Mouse (Mus musculus) limb, embryonic 14.5 days (tissue): Measurements from ENCODE around the gene Sdf4. TPM values are rescaled to one million over a fixed set of nuclear protein-coding genes. Genes with fewer than 3 reads are reported as not detected.

Experiments used
- ATAC-seq: fragments of 200-750 bp; cut with Nextera tagmentation; 2 replicates; pipeline ENCODE4 v1.8.0; 2017; ENCODE audit warnings: low read depth, moderate number of reproducible peaks, moderate TSS enrichment; ENCODE audit not compliant: low FRiP score
- DNase-seq: peaks from one replicate; pipeline ENCODE4 v3.0.0-alpha.2; 2015; ENCODE audit warnings: low spot score
- H3K27ac ChIP-seq: fragments of 300-500 bp; sonication (generic); replicated peaks from 2 replicates; pipeline ENCODE4 v1.5.1; 2014; ENCODE audit warnings: low read depth, mild to moderate bottlenecking, low read length, moderate library complexity, mixed read lengths
- H3K27me3 ChIP-seq: fragments of 300-500 bp; sonication (generic); 2 replicates; pipeline ENCODE4 v1.6.1; 2014; ENCODE audit warnings: low read length, mixed read lengths; ENCODE audit not compliant: control insufficient read depth, insufficient read depth
- H3K36me3 ChIP-seq: fragments of 300-500 bp; sonication (generic); 2 replicates; pipeline ENCODE4 v1.6.1; 2014; ENCODE audit warnings: mild to moderate bottlenecking, low read length, moderate library complexity, mixed read lengths; ENCODE audit not compliant: control insufficient read depth, insufficient read depth
- H3K4me1 ChIP-seq: fragments of 300-500 bp; sonication (generic); 2 replicates; pipeline ENCODE4 v1.6.1; 2014; ENCODE audit warnings: antibody characterized with exemption, low read length, mixed read lengths; ENCODE audit not compliant: control insufficient read depth, insufficient read depth
- H3K4me2 ChIP-seq: fragments of 300-500 bp; sonication (generic); replicated peaks from 2 replicates; pipeline ENCODE4 v1.6.1; 2014; ENCODE audit warnings: low read depth, mild to moderate bottlenecking, low read length, moderate library complexity; ENCODE audit not compliant: severe bottlenecking
- H3K4me3 ChIP-seq: fragments of 300-500 bp; sonication (generic); replicated peaks from 2 replicates; pipeline ENCODE4 v1.5.1; 2014; ENCODE audit warnings: low read length
- H3K9ac ChIP-seq: fragments of 300-500 bp; sonication (generic); 2 replicates; pipeline ENCODE4 v1.6.1; 2014; ENCODE audit warnings: mild to moderate bottlenecking, low read depth, low read length, moderate library complexity; ENCODE audit not compliant: severe bottlenecking
- H3K9me3 ChIP-seq: fragments of 300-500 bp; sonication (generic); 2 replicates; pipeline ENCODE4 v1.6.1; 2016; ENCODE audit warnings: low read length; ENCODE audit not compliant: control insufficient read depth
- POLR2A ChIP-seq: fragments of 200-500 bp; IDR thresholded peaks from 2 replicates; pipeline ENCODE4 v1.8.0; 2012; ENCODE audit warnings: inconsistent platforms, mild to moderate bottlenecking, moderate library complexity, borderline replicate concordance; ENCODE audit not compliant: insufficient read depth, insufficient read length; ENCODE audit errors: extremely low read depth
- WGBS: fragments of 180-500 bp; shearing (Covaris S2); extraction: QIAGEN DNeasy Blood & Tissue Kit; methylation state at CpG from one replicate; pipeline ENCODE4 v1.1.7; 2014; 5-methylcytosine and 5-hydroxymethylcytosine counted together
- polyA plus RNA-seq, 2 experiments: library from polyadenylated mRNA; depleted of rRNA in 1 of 2; stranded (reverse) in 1 of 2; unstranded in 1 of 2; fragments of >200 nt; fragmentation: Nextera tagmentation in 1 of 2; extraction: Ambion mirVana in 1 of 2; gene quantifications; 2 replicates each; pipeline versions ENCODE4 v1.2.1 to v1.2.3; 2012 to 2014

Gene Sdf4
- polyA plus RNA-seq, 2 experiments, result 74.5 to 171 TPM

- Histone ChIP-seq H3K4me3 (peak overlapping the region; percentile 51), H3K36me3 (peaks cover 9% of the 10 kb centered on the region), H3K4me2 (peak overlapping the region; percentile 80), H3K27ac (peak overlapping the region; percentile 89), H3K27me3 (peaks cover 24% of the 10 kb centered on the region), H3K4me1 (peaks cover 18% of the 10 kb centered on the region), H3K9ac (peak overlapping the region; percentile 62), H3K9me3 (no peaks in the 10 kb centered on the region)
- under 1% methylated on average over 24 of the region's 24 CpGs for WGBS
- DNase-seq (peak; percentile 90), ATAC-seq (peak; percentile 93)
- 0 out of 2 replicates have a peak, but pooled peaks have one; percentile 52 for TF ChIP-seq POLR2A
These were observed 39.1 kb downstream of the Sdf4 start for GRCm38 (mm10) chr4:156031593-156032391.

DNA sequence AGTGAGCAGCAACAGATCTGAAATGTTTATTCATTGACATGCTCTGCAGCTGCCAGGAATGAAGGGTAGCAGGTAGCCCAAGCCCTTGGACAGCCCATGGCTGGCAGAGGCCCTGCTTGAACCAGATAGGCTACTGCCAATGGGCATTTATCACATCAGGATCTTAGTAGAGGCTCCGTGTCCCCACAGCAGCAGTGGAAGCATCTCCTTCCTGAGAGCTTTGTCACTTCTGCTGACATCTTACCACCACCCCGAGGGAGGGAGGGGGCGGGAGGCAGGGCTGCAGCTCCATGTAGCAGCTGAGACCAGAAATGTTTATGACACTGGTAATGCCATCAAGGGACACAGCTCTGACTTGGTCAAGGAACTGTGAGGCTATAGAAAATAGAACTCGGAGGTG lies 40.2 kb downstream of the Sdf4 start:
- DNase-seq (no peak), ATAC-seq (no peak)
- Histone ChIP-seq H3K9me3 (no peaks in the 10 kb centered on the region), H3K4me1 (peaks cover 18% of the 10 kb centered on the region), H3K36me3 (peaks cover 5% of the 10 kb centered on the region; the same call in 1 of the 2 replicates), H3K9ac (no peak overlapping the region), H3K4me2 (peak overlapping the region; percentile 80), H3K27ac (peak overlapping the region; percentile 89; the same call in 1 of the 2 replicates), H3K4me3 (no peak overlapping the region), H3K27me3 (peaks cover 24% of the 10 kb centered on the region)
- WGBS, result 77% methylated on average over 4 of the region's 4 CpGs
- no peak for TF ChIP-seq POLR2A

- H3K9me3 ChIP-seq, result no peaks in the 10 kb centered on the region
These were observed 40.9 kb downstream of the Sdf4 start for GRCm38 (mm10) chr4:156033476-156034119.

DNA sequence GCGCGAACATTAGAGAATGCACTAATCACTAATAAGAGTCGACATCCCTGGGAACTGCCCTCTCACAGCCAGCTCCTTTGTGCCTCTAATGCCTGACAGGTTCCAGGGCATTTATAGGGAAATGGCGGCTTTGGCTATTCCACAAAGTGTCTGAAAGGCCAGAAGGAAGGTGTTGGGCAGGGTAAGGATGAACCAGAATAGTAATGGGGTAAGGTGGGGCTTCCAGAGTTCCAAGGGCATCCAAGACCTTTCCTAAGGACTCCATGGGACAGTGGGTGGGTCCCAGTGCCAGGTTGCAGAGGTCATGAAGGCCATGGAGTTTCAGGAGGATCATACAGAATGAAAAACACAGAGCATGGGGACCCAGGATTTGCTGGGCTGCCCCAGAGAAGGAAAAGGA lies 41.6 kb downstream of the Sdf4 start:
- Histone ChIP-seq H3K4me3 (peak overlapping the region; percentile 18), H3K27ac (no peak overlapping the region), H3K4me2 (peak overlapping the region; percentile 31; the same call in 1 of the 2 replicates), H3K27me3 (peaks cover 24% of the 10 kb centered on the region), H3K36me3 (no peaks in the 10 kb centered on the region), H3K4me1 (peaks cover 18% of the 10 kb centered on the region), H3K9ac (no peak overlapping the region), H3K9me3 (no peaks in the 10 kb centered on the region)
- ATAC-seq, result no peak
- TF ChIP-seq POLR2A, result no peak
- 67% methylated on average over 4 of the region's 4 CpGs for WGBS
- no peak for DNase-seq

More at GRCm38 (mm10) chr4:156033476-156034119, 40.9 kb downstream of the Sdf4 start:
- H3K4me3 ChIP-seq, result no peak overlapping the region
- no peak for TF ChIP-seq POLR2A
- WGBS, result 47% methylated on average over 6 of the region's 6 CpGs
- H3K9ac ChIP-seq, result no peak overlapping the region
- H3K27ac ChIP-seq, result no peak overlapping the region
- peaks cover 18% of the 10 kb centered on the region for H3K4me1 ChIP-seq
- no peaks in the 10 kb centered on the region for H3K36me3 ChIP-seq
- ATAC-seq, result no peak
- peaks cover 24% of the 10 kb centered on the region for H3K27me3 ChIP-seq
- H3K4me2 ChIP-seq, result no peak overlapping the region
- DNase-seq, result peak; percentile 51

DNA sequence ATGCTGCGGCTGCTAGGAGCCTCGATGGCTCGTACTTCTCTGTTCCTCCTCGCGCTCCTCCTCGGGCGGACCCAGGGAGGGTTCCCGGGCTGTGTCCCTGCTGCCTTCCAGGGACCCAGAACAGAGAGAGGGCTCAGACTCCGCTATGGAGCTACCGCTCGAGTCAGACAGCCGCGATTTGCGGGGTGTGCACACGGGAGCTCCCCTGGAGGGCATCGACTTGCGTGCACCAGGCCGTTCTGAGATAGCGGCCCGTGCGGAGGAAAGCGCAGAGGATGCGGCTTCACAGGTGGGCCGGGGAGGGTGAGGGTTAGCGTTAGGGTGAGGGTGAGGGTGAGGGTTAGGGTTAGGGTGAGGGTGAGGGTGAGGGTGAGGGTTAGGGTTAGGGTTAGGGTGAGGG lies 42.2 kb downstream of the Sdf4 start:
- H3K27me3 ChIP-seq, result peaks cover 24% of the 10 kb centered on the region
- peak overlapping the region; percentile 31 for H3K4me2 ChIP-seq
- peak overlapping the region; percentile 18 for H3K4me3 ChIP-seq
- no peak overlapping the region for H3K9ac ChIP-seq
- WGBS, result 10% methylated on average over 25 of the region's 25 CpGs
- ATAC-seq (no peak), DNase-seq (no peak)
- TF ChIP-seq POLR2A, result no peak
- H3K9me3 ChIP-seq, result no peaks in the 10 kb centered on the region
- no peak overlapping the region for H3K27ac ChIP-seq
- H3K36me3 ChIP-seq, result no peaks in the 10 kb centered on the region
- peaks cover 18% of the 10 kb centered on the region for H3K4me1 ChIP-seq
